Mouse (Mus musculus): ENCODE data around the gene Rhcg. TPM values are rescaled to one million over a fixed set of nuclear protein-coding genes. Genes with fewer than 3 reads are reported as not detected.

The Rhcg gene
- polyA plus RNA-seq, 1 experiment, result not detected

DNA sequence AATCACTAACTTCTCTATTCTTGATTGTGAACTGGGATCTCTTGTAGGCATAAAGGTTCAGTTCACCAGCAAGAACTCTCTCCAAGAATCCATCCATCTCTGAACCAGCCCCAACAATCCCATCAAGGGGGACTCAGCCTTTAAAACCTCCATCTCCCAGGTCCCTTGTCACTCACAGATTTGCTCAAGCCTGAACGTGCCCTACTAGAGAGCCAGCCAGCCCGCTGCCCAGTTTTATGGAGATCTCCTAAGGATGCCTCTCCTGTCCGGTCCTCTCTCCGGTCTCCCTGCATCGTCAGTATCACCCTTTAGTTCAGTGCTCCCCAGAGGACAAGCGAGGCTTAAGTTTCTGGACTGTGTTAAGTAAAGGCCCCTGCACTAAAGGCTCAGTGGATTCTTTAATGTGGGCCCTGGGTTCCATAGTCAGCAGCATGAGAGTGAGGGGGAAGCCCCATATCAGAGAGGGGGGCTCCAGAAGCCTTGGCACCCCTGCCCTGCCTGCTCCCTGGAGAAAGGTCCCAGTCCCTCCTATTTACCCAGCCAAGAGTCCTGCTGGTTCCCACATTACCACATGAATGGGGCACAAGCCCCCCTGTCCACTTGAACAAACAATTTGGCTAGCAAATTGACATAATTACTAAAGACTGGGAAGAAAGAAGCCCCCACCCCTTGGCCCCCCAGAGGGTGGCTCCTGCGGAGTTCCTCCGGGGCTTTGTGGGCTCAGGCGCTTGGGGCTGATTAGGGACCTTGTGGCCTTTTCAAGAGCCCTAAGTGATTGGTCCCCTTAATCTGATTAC lies 27.5 kb downstream of the Rhcg start:
- H3K4me2 ChIP-seq (ENCODE audit: low read depth), result no peak overlapping the region
- no peaks in the 10 kb centered on the region for H3K36me3 ChIP-seq (ENCODE audit: control insufficient read depth, insufficient read depth)
- no peaks in the 10 kb centered on the region for H3K79me2 ChIP-seq (ENCODE audit: control insufficient read depth, insufficient read depth)
- TF ChIP-seq REST (IDR thresholded peaks at IDR 0.05; ENCODE audit: insufficient read depth, insufficient read length) (no peak), SRF (IDR thresholded peaks at IDR 0.05; ENCODE audit: control insufficient read depth, insufficient read length, low read depth) (no peak), E2F4 (IDR thresholded peaks at IDR 0.05; ENCODE audit: insufficient read depth) (no peak), MAX (IDR thresholded peaks at IDR 0.05; ENCODE audit: low read depth) (no peak)
- H3ac ChIP-seq (ENCODE audit: control insufficient read depth, insufficient read length), result no peak overlapping the region
- no peak overlapping the region for H3K4me3 ChIP-seq
- H3K27me3 ChIP-seq (ENCODE audit: control insufficient read depth, insufficient read depth, insufficient read length), result peaks cover 83% of the 10 kb centered on the region

- Histone ChIP-seq H3K79me2 (ENCODE audit: control insufficient read depth, insufficient read depth) (no peaks in the 10 kb centered on the region), H3ac (ENCODE audit: control insufficient read depth, insufficient read length) (no peak overlapping the region), H3K4me2 (ENCODE audit: low read depth) (no peak overlapping the region), H3K4me3 (no peak overlapping the region), H3K36me3 (ENCODE audit: control insufficient read depth, insufficient read depth) (no peaks in the 10 kb centered on the region), H3K27me3 (ENCODE audit: control insufficient read depth, insufficient read depth, insufficient read length) (peaks cover 79% of the 10 kb centered on the region)
- TF ChIP-seq USF1 (IDR thresholded peaks at IDR 0.05; ENCODE audit: low read depth) (peak; percentile 35), REST (IDR thresholded peaks at IDR 0.05; ENCODE audit: insufficient read depth, insufficient read length) (no peak), E2F4 (IDR thresholded peaks at IDR 0.05; ENCODE audit: insufficient read depth) (no peak)
Measured at GRCm38 (mm10) chr7:79588284-79588683, 29.2 kb downstream of the Rhcg start.

DNA sequence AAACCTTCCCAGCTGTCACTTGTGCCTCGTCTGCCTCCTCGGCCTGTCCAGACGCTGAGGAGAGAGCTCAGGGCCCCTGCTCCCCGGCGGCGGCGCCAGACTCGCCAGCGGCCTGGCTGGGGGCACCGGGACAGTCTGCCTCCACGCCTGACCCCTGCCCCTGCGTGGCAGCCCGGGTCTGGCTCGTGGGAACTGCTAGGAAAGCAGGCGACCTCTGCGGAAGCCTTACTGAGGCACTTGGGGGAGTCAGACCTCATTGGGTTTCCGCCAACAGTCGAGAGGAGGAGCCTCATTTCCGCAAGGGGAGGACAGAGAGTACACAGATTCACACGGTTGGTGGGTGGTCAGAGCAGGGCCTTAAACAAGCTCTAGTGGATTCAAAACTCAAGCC lies 38.6 kb downstream of the Rhcg start:
- no peak overlapping the region for H3K4me2 ChIP-seq (ENCODE audit: low read depth)
- no peaks in the 10 kb centered on the region for H3K79me2 ChIP-seq (ENCODE audit: control insufficient read depth, insufficient read depth)
- H3K4me3 ChIP-seq, result no peak overlapping the region
- peaks cover 90% of the 10 kb centered on the region for H3K27me3 ChIP-seq (ENCODE audit: control insufficient read depth, insufficient read depth, insufficient read length)
- no peak overlapping the region for H3ac ChIP-seq (ENCODE audit: control insufficient read depth, insufficient read length)
- H3K36me3 ChIP-seq (ENCODE audit: control insufficient read depth, insufficient read depth), result no peaks in the 10 kb centered on the region
- TF ChIP-seq MYOD1 (IDR thresholded peaks at IDR 0.05; ENCODE audit: control insufficient read depth in 1 of 3, insufficient read length in 2 of 3, low read depth in 2 of 3), result no peak
- TF ChIP-seq SRF (IDR thresholded peaks at IDR 0.05; ENCODE audit: control insufficient read depth, insufficient read length, low read depth), result no peak
- no peak for TF ChIP-seq TCF12 (IDR thresholded peaks at IDR 0.05; ENCODE audit: insufficient read depth, poor library complexity, severe bottlenecking)
- no peak for TF ChIP-seq USF1 (IDR thresholded peaks at IDR 0.05; ENCODE audit: low read depth)
- no peak for TF ChIP-seq MYOG (IDR thresholded peaks at IDR 0.05; ENCODE audit: control insufficient read depth in 1 of 3, insufficient read depth in 1 of 3, insufficient read length in 2 of 3, low read depth in 2 of 3)
- TF ChIP-seq POLR2A (IDR thresholded peaks at IDR 0.05; ENCODE audit: insufficient read length, low read depth), result no peak
- TF ChIP-seq MAX (IDR thresholded peaks at IDR 0.05; ENCODE audit: low read depth), result no peak
- TF ChIP-seq POLR2AphosphoS2 (IDR thresholded peaks at IDR 0.05; ENCODE audit: insufficient read length, low read depth), result no peak

DNA sequence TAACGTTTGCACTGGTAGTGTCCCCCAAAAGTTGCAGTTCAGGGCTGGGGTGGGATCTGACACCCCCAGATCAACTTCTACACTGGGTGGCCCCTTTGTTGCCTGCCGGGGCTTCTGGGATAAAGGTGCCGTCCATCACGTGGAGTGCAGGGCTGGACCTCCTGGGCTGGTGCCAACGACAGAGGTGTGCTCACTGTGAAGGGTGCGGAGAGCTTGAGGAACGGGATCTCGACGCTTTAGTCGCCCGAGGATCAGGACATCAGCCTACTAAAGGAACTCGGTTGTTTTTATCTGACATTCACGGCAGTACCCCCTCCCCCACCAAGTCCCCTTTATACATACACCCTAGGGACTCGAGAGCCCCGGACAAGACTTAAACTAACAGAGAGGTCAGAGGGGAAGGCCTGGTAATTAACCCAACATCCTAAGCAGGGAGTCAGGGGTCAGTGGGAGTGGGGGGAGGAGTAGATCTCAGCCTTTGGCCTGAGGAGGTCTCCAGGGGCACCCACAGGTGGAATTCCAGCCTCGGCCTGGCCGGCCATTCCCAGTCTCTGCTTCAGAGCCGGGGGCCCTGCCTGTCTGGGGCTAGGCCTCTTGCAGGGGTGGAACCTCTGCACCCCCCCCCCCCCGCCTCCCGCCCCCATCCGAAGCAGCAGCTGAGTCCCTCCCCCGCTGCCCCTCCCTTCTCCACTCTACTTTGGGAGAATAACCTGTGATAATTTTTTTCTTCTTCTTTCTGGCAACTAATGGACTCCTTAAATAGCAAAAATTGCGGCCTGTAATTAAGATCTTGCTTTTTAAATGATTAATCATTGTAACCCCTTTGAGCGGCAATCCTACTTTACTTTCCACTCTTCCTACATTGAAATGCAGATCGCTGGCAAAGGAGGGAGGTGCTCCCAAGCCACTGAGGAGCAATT lies 39.3 kb downstream of the Rhcg start:
- H3K36me3 ChIP-seq (ENCODE audit: control insufficient read depth, insufficient read depth), result no peaks in the 10 kb centered on the region
- H3ac ChIP-seq (ENCODE audit: control insufficient read depth, insufficient read length), result no peak overlapping the region
- H3K4me3 ChIP-seq, result no peak overlapping the region
- no peaks in the 10 kb centered on the region for H3K79me2 ChIP-seq (ENCODE audit: control insufficient read depth, insufficient read depth)
- no peak for TF ChIP-seq TCF12 (IDR thresholded peaks at IDR 0.05; ENCODE audit: insufficient read depth, poor library complexity, severe bottlenecking)
- no peak for TF ChIP-seq POLR2A (IDR thresholded peaks at IDR 0.05; ENCODE audit: insufficient read length, low read depth)
- no peak overlapping the region for H3K4me2 ChIP-seq (ENCODE audit: low read depth)
- peaks cover 94% of the 10 kb centered on the region for H3K27me3 ChIP-seq (ENCODE audit: control insufficient read depth, insufficient read depth, insufficient read length)

DNA sequence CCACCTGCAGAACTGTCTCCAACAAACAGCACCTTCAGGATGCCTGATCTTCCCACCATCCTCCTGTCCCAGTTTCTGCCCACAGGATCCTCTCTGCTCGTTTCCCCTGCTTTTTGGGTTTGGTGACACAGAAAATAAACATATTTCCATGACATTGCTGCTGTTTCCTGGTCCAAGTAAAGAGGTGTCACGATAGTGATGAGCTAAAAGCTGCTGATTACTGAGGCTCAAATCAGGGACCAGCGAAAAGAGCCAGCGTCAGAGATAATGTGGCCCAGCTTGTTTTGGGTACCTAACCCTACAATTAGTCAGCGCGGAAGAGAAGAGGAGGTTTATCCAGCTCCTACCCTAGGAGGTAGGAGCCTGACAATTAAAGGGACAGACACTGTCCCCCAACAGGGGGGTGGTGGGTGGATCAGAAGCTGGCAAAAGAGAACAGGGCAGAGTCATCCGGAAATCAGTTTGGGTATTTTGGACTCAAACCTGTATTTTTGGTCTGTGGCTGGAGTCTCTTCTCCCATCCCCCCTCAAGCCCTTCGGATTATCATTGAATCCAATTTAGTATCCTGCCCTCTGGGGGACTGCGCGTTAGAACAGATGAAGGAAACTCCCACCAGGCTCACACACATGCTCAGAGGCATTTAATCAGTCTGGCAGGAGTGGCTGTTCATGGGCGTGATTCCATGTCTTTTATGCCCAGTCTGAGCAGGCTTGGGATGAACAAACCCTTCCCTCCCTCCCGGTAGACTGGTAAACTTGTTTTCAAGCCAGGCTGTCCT lies 40.2 kb downstream of the Rhcg start:
- Histone ChIP-seq H3K27me3 (ENCODE audit: control insufficient read depth, insufficient read depth, insufficient read length) (peaks cover 92% of the 10 kb centered on the region), H3K4me3 (no peak overlapping the region), H3K36me3 (ENCODE audit: control insufficient read depth, insufficient read depth) (no peaks in the 10 kb centered on the region), H3K79me2 (ENCODE audit: control insufficient read depth, insufficient read depth) (no peaks in the 10 kb centered on the region), H3K4me2 (ENCODE audit: low read depth) (no peak overlapping the region), H3ac (ENCODE audit: control insufficient read depth, insufficient read length) (no peak overlapping the region)
- TF ChIP-seq TCF12 (IDR thresholded peaks at IDR 0.05; ENCODE audit: insufficient read depth, poor library complexity, severe bottlenecking), result no peak
- TF ChIP-seq MYOD1 (IDR thresholded peaks at IDR 0.05; ENCODE audit: control insufficient read depth in 1 of 3, insufficient read length in 2 of 3, low read depth in 2 of 3), result no peak
- no peak for TF ChIP-seq MYOG (IDR thresholded peaks at IDR 0.05; ENCODE audit: control insufficient read depth in 1 of 3, insufficient read depth in 1 of 3, insufficient read length in 2 of 3, low read depth in 2 of 3)
- no peak for TF ChIP-seq POLR2AphosphoS2 (IDR thresholded peaks at IDR 0.05; ENCODE audit: insufficient read length, low read depth)
- TF ChIP-seq SRF (IDR thresholded peaks at IDR 0.05; ENCODE audit: control insufficient read depth, insufficient read length, low read depth), result no peak
- no peak for TF ChIP-seq REST (IDR thresholded peaks at IDR 0.05; ENCODE audit: insufficient read depth, insufficient read length)
- TF ChIP-seq MAX (IDR thresholded peaks at IDR 0.05; ENCODE audit: low read depth), result no peak
- no peak for TF ChIP-seq CEBPB (IDR thresholded peaks at IDR 0.05; ENCODE audit: insufficient read depth, poor library complexity, severe bottlenecking)
- TF ChIP-seq POLR2A (IDR thresholded peaks at IDR 0.05; ENCODE audit: insufficient read length, low read depth), result no peak
- TF ChIP-seq USF1 (IDR thresholded peaks at IDR 0.05; ENCODE audit: low read depth), result no peak
- no peak for TF ChIP-seq E2F4 (IDR thresholded peaks at IDR 0.05; ENCODE audit: insufficient read depth)
- TF ChIP-seq TCF3 (IDR thresholded peaks at IDR 0.05; ENCODE audit: insufficient read length, low read depth), result no peak
